Mouse (Mus musculus) cerebellum, adult 9-10 months (tissue): ENCODE results near the gene Sox10.

Source experiments
- DNase-seq: peaks from one replicate; pipeline ENCODE4 v3.0.0; 2022

The Sox10 gene

DNA sequence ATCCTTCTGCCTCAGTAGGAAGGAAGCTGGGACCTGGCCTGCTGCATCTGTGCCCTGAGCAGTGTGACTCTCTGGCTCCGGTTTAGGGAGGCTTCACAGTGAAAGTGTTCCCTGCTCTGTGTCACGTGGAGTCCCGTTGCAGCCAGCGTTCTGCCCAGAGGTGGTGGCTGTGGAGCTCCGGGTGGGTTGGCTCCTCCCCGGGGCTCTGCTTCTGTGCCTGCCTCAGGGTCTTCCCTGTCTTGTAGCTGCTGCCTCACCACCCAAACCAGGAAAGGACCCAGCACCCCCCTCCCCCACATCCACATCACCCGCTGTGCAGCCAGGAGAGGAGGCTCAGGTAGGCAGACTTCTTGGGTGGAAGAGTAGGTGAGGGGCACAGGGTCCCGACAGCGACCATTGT is 45.5 kb downstream of the Sox10 start:
- no peak for DNase-seq

GRCm38 (mm10) chr15:79115276-79115675 is 49.8 kb downstream of the Sox10 start:
- no peak for DNase-seq

DNA sequence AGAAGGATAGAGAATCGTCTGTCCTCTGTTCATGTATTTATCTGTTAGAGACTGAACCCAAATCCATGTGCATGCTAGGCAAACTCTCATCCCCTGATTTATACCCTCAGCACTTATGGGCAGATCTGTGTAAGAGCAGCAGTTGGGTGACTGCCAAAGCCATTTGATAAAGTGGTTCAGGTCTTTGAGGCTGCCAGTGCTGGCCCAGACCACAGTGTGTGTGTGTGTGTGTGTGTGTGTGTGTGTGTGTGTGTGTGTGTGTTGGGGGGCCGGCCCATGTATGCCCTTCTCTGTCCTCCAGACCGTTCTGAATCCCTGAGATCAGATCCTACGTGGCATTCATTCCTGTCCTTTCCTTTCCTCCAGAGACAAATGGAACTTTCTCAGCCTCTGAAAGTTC is 53.3 kb downstream of the Sox10 start:
- no peak for DNase-seq

DNA sequence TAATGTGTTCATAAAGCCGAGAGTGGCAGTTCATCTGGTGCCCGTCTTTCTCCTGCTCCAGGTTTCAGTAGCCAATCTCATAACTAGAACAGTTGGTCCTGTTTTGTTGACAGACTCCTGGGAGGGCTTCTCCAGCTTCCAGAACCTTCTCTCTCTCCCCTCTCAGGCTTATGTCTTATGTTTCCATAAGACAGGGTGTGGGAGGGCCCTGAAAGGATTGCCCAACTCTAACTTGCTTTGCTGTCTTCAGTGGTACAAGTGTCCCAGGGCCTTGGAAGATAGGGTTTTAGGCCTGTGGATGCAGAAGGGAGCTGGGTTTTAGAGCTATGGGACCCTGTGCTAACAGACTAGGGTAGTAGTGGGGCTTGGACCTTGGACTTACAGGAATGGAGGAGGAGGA is 54.5 kb downstream of the Sox10 start:
- DNase-seq = no peak

DNA sequence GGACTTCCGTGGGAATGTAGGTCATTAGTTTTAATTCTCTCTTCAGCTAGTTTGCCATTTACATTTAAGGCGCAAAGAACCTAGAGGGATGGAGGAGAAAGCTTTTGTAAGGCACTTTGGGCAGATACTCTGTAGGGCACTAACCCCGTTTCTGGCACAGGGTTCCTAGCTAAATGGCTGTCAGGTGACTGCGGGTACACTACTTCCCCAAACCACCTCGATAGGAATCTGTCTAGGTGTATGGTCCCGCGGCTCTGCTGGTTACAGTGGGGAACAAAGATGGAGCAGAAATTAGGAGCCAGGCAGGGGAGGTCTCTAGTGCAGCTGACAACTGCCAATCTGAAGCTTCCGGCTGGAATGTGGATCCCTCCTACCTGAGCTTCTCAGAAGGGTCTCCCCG is 55.0 kb downstream of the Sox10 start:
- DNase-seq = no peak

DNA sequence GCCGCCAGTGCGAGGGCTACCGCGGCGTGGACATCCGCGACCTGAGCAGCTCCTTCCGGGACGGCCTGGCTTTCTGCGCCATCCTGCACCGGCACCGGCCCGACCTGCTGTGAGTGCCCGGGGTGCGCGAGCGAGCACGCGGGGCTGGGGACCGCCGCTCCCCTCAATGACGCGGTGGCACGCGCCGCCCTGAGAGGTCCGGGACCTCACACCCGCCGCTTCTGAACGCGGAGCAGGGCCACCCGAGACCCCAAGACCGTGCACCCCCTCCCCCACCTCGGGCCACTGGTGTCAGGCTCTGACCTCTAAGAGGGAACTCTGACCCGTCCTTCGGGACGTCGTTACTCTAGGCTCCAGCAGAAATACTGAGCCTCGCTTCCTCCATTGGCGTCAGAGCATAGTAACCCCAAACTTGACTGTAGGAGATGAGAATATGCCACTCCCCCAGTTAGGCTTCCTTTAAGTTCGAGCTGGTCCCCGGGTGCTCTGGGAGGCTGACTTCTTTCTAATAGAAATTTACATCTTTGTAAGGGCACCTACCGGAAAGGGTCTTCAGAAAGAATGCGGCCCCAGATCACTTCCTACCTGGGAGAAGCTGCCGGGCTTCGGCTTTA is 55.6 kb downstream of the Sox10 start:
- DNase-seq = no peak

- peak; percentile 66 for DNase-seq
Observed at GRCm38 (mm10) chr15:79108421-79109320, 56.4 kb downstream of the Sox10 start, which contains the start of gene Micall1. TSS of gene Micall1 (plus strand) at chr15:79108898.

GRCm38 (mm10) chr15:79107966-79108365 is 57.1 kb downstream of the Sox10 start:
- DNase-seq = no peak

DNA sequence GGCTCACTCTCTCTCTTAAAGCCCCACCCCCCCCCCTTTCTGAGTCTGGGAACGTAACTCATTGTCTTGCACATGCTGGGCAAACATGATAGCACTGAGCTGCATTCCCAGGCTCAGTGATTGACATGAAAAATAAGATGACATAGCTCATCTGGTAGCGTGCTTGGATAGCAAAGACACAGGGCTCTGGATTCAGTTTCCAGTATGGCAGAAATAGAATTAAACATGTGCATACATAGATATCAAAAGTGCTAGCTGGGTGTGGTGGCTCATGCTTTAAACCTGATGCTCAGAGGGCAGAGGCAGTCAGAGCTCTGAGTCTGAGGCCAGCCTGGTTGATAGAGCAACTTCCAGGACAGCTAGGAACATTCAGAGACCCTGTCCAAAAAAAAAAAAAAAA is 59.2 kb downstream of the Sox10 start:
- DNase-seq = no peak
